Mouse (Mus musculus) cerebellum, adult 11 months (tissue): ENCODE data around the gene Ryk.

Experiments used
- DNase-seq: peaks from one replicate; pipeline ENCODE4 v3.0.0; 2022

The Ryk gene

DNA sequence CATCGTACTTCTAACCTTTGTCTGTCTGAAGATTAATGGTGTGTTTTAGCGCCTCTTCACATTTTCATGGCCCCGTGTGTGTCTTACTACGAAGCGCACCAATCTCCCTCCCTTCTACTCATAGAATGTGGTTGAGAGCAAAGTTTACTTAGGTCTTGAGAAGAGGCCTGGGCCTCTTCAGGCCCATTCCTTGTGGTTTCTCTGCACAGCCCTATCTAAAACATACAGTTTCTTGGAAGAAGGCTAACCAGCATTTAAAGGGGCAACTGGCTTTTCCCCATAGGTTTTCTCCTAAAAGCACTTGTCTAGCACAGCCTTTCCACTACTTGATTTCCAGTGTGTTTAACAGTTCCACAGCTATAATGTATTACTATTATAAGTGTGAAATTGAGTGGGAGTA is 24.7 kb downstream of the Ryk start:
- DNase-seq = no peak

DNA sequence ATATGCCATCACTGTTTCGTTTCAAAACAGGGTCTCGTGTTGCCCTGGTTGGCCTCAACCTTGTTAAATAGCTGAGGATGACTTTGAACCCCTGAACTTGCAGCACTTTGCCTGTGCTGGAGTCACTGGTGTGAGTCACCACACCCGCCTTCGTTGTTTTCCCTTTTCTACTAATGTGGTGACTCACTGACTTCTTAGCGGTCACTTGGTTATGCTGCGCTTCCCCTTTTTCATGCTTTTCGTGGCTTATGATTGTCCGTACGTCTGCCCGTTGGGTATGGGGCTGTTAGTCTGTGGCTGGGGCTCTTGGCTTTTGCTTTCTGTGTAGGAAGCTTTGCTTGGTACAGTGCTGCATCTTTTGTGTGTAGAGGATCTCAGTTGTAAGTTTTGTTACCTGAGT is 25.2 kb downstream of the Ryk start:
- no peak for DNase-seq

DNA sequence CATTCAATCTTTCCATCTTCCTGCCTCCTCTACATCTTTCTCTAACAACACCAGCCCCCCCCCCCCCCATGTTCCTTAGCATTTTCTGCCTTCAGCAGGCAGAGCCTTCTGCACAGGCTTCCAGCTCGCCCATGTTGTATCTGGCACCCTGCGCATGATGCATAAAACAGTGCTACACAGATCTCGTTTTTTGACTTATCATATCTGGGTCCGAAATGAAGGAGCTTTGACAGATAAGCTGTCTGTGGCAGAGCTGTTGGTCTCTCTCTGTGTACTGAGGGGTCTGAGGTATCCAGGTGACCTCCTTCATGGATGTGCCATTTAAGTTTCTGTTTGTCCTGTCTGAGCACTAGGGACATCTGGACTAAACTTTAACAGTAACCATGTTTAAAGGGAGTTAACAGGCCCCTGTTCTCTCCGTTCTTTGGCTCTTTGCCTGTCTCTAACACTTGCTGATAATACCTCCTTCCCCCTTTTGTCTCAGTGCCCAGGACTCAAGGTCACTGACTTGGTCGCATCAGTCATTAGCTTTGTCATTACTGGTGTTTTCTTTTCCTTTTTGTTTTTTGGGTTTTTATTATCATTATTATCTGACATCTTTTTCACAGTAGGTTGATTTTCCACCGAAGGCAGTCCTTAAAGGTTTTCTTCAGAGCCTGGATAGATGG is 26.2 kb downstream of the Ryk start:
- no peak for DNase-seq

DNA sequence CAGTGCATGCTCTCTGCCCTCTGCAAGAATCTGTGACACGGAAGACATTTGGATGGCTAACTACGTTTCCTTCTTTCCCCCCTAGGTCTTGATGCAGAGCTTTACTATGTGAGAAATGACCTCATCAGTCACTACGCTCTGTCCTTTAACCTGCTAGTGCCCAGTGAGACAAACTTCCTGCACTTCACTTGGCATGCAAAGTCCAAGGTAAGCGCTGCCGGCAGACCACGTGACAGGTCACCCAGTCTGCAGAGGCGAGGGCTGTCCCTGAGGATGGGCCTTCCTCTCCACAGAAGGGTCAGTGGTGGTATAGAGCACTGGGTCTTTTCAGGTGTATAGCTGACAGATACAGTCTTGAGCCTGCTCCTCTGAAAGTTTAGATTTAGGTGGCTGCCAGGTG is 27.1 kb downstream of the Ryk start:
- no peak for DNase-seq

DNA sequence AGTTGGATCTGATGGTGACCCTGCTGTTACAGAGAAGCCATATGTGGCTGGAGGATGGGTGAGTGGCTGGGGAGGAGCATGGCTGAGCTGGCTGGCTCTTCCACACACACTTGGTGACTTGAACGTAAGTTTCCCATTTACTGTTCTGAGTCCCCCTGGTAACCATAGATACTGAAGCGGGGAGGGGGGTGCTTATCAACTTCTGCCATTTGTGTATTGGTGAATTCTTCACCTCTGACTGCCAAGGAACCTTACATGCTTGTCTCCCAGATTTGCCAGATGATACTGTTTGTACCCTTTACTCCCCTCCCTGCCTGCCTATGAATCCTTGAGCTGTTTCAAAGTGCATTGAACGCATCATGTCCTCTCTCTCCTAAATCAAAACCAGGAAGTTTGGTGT is 27.5 kb downstream of the Ryk start:
- DNase-seq = no peak

DNA sequence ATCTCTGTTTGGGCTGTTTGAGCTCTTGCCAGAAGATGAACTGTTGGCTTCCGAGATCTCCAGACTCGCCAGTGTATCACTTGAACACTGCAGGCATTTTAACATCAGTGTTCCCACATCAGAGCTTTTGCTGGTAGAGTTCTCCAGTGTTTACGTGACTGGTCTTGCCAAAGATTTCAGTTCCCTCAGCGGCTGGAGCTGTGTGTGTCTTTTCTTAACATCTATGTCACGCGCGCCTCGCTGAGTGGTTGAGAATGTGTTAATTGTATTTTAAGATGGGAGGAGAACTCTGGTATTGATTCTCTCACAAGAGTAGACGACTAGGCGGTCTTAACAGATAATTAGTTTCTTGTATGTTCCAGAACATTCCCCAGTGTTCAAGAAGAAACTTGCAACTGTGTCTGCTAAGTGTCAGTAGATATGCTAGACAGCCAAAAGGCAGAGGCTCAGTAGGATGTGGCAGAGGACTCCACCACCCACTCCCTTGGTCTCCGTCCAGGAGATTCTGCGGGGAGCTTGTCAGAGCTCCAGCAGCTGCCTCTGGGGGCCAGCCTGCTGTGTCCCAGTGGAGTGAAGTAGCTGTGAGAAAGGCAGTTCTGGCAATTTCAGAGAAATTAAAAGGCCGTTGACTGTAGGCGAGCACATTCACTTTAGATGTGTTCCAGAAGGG is 29.3 kb downstream of the Ryk start:
- DNase-seq = no peak

DNA sequence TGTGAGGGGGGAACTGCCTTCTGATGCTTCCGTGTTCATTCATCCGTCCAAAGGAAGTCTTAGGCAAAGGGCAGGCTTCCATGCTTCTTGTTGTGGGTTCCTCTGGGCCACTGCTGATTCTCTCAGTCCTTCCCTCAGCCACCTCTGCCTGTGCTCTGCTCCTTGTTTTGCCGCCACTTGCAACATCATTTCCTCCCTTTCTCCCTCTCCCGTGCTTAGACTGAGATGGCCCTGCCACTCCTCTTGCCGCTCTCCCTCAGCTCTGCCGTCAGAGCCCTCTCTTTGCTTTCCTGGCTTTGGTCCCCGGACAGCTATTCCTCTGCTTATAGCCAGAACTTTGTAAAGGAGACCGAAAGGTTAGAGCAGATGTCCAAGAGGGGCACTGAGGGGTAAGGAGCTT is 30.2 kb downstream of the Ryk start:
- no peak for DNase-seq

DNA sequence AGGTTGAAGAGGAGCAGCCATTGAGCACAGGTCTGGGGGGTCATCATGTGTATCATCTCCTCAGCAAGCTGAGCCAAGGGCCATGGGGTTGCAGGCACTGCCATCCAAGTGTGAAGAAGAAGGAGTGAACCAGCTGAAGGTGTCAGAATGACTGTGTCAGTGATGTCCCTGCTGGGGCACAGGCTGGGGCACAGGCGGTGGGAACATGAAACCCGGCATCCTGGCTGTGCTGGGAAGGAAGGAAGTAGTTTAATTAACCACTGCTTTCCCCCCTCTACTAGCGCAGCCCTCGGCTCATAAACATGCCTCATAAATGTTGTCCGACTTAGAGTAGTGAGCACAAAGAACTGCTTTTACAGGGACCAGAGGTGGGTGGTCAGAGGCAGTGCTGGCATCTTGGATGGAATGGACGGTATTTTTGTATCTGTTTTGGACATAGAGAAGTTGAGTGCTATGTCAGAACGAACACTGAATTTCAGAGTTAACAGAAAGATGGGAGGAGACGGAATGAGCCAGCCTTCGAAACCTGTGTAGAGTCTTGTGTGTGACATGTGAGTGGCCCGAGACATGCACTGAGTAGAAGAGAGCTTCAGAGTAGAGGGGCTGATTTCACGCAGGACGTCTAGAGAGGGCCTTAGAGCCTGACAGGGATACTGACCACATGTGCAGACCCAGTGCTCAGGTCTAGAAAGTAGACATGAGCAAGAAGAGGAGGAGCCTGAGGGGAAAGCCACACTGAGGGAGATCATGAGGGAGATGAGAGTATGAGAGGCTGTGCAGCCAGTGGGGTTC is 31.4 kb downstream of the Ryk start:
- no peak for DNase-seq

DNA sequence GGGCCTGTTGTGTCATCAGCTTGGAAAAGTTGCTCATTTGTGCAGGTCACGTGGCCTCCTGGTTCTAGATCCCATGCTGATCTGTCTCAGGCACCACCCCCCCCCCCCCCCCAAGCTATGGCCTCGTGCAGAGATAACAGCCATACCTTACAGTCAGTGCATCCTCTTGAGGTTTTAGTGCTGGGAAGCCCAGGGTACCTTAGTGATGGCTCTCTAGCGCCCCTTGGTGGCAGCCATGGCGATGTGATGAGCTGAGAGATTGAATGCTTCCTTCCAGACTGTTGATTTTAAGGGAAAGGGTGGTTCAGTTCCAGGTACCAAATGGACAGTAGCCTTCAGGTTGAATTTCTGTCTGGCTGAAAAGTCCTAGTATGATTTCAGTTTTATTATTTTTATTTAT is 32.2 kb downstream of the Ryk start:
- DNase-seq = peak; percentile 73

DNA sequence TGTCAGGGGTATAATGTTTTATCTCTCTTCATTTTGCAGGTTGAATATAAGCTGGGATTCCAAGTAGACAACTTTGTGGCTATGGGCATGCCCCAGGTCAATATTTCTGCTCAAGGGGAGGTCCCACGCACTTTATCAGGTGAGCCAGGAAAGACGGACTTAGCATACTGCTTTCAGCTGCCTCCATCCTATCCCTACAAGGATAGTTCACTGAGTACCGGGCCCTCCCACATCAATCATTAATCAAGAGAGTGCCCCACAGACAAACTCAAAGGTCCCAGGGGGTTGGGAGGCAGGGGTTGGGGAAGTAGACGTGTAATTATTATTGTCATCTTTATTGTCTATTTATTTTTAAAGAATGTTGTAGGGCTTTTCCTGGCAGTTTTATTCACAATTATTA is 32.8 kb downstream of the Ryk start:
- DNase-seq = no peak

DNA sequence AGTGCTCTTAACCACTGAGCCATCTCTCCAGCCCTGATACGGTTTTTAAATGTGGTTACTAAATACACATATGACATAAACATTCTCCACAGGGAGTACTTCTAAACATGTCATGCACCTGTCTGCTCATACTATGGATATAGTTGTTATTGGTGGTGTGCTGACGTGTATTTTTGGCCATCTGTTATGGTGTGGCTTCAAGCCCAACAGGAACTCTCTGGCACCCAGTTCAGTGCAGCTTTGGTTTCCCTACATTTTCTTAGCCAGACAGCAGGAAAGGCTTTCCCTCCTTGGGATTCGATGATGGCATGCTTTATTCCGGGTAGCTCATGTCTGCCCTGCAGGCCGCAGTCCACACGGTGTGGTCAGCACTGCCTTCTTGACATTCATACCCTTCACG is 33.7 kb downstream of the Ryk start:
- DNase-seq = no peak

DNA sequence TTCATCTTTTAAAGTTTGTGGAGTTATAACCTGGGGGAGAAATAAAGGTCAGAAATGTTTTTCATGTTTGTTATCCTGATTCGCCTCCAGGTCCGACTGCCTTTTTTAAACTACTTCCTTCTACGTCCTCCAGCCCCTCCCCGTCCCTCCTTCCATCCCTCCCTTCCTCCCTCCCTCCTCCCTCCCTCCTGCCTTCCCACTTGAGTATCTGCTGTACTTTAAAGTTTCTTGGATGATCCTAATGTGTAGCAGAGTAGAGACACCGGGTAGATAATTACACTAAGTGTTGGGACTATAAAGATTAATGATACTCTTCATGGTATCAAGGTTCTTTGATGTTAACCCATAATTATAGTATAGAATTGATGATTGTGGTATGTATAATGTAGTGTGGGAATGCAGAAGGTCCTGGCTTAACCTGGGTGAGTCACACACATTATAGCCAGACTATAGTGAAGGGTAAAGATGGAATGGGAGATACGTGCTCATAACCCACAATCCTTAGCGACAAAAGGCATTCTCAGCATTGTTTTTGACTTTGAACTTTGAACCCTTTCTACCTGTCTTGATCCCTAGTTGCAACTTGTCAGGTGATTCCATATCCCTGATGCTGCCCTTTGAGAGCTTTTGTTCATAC is 41.5 kb downstream of the Ryk start:
- DNase-seq = no peak

DNA sequence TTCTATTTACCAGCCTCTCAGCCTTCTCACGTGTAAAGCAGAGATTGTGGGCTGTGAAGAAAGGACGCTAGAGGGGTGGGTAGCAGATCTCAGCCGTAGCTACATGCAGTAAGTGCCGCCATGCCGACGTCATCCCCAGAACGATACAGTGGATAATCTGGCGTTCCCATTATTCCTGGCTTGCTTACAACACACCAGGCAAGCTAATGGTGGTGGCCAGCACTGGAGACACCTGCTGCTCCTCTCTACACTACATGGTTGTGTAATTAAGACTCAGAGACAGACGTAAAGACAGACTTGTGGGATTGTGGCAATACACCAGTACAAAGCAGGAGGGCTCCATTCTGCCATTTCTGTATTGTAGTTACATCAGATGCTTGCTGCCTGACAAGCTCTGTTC is 43.2 kb downstream of the Ryk start:
- DNase-seq = no peak

DNA sequence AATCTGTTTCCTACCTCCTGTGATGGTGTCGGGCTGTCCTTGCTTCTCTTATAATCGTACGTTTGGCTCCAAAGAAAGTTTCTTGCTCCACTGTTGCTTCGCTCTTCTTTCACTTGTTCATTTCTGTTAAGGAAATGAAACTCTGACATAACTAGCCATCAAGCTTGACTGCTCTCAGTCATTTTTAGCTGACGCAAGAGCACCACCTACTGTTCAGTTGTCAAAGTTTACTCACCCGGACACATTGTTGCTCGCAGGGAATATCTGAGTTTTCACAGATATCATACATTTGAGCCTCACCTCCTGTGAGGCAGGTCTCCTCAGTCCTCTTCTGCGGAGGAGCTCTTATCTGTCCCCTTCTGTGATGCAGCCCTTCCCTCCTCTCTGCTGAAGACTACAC is 44.8 kb downstream of the Ryk start:
- peak; percentile 37 for DNase-seq

DNA sequence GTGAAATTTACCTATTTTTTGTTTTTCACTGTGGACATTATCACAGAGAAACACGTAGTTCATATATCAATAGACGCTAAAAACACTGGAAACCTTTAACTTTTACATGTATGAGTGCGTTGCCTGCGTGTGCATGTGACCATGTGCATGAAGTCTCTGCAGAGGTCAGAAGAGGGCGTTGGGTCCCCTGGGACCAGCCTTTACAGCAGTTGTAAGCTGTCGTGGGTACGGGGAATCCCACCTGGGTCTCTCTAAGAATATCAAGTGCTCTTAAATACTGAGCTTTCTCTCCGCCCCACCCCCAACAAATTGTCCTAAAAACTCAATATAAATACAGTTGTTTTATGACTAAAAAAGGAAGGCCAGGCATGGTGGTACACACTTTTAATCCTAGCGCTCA is 50.0 kb downstream of the Ryk start:
- no peak for DNase-seq

DNA sequence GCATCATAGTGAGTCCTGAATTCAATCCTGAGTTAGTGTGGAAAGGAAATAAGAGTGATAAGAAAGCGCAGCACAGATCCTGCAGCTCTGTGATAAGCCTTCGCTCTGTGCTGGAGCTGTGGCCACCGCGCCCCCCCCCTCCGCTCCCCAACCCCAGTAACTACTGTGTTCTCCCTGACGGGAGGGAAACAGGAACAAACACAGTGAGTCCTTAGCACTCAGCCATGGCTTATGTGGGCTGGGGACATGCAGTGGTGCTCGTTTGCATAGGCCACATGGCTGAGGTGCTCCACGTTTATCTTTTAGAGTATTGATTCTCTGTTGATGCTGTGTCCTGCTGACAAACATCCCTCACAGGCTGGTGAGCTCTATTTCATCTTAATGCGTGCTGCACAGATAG is 55.4 kb downstream of the Ryk start:
- DNase-seq = no peak

DNA sequence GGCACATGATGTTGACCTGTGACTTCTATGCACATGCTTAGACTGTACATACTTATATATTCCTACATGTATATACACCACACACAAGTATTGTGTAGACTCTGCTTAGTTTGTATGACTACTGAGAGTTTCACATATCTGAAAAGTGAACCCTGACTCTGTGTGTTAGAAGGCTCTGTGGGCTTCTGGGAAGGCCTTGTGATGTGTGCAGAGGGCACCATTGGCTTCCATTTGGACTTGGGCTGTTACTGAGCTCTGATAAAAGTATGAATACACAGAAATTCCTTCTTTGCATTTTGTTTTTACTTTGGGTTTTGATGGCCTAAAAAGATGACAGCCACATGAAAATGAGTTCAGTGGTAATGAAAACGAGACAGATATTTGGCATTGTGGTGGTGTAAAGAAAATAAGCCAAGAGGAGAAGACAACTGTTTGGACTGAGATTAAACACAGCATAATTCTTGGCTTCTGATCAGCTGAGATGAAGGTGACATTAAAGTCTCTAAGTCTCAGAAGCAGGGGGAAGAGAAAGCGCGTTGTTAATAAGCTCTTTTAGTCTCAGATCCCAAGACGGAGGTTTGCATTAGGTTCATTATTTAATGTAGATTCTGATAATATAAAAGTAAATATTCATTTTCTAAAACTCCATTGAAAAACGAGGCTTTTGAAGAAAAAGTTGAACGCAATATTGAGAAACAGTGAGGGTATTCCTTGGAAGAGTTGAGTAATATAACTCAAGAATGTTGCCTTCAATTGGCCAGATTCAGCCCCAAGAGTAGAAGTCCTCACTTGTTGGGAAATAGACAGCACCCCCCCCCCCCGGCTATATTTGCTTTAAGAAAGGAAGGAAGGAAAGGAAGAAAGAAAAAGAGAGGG is 58.0 kb downstream of the Ryk start:
- no peak for DNase-seq

DNA sequence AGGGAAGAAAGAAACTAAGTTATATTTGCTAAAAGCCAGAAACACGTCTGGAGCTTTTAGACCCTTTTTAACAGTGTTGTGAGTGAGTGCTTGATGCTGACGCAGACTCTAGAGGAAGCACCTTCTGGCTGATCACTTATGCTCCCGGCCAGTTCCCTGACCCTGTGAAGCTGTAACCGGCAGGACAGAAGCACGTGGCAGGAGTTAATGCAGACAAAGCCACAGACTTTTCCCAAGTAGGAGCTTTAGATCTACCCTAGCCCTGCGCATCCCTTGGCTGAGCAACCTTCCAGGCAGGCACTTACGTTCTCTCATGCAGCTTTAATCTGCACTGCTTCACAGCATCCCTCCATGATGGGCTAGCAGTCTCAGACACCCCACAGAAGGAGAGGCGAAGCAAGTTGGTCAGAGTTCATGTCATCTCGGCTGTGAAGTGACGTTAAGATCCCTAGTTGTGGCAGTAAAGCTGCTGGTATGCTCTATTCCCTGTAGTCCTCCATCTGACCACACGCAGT is 58.7 kb downstream of the Ryk start:
- DNase-seq = no peak

DNA sequence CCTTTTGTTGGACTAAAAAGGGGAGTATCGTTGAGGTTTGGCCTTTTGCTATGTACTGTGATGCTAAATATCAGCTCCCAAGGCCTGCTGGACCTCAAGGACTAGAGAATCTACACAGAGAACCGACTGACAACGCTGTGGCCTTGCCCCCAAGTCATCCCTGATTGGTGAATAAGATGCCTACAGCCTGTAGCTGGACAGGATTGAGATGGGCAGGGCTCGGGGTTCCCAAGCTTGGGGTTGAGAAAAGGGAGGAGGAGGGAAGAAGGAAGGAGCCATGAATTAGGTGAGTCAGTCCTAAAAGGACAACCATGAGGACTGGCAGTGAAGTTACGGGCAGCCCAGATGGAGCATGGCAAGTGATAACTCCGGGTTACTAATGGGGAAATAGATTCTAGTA is 65.2 kb downstream of the Ryk start:
- DNase-seq = no peak

DNA sequence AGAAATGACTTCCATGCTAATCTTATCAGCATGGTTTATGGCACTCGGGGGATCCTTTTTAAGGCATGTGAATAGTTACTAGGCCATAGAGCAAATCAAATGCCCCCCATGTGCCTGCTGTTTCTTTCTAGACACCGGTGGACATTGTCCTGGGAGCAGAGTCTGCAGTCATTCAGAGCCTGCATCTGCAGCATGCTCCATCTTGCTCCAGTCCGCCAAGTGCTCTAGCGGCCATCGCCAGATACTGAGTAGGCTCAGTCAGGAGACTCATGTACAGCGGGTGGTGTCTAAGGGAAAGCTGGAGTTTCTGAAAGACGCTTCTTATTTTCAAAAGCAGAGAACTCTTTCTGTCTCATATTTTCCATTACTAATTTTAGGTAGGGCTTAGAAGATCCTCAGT is 67.6 kb downstream of the Ryk start:
- no peak for DNase-seq

DNA sequence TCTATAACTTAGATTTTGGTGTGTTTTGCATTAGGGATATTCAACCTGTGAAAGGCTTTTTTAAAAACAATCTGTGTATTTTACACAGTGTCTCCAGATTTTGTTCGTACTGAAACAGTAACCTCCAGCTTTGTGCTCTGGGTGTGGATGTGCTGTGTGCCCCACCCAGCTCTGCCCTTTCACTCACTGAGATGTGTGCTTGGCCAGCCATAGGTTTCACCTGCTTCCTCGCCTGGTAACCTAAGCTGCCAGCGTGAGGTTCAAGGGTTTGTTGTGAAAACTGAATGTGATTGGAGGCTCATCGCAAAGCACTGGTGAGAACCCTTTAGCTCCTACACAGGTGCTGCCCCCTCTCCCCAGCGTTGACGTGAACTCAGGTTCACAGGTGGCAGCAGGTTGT is 70.2 kb downstream of the Ryk start:
- DNase-seq = no peak

DNA sequence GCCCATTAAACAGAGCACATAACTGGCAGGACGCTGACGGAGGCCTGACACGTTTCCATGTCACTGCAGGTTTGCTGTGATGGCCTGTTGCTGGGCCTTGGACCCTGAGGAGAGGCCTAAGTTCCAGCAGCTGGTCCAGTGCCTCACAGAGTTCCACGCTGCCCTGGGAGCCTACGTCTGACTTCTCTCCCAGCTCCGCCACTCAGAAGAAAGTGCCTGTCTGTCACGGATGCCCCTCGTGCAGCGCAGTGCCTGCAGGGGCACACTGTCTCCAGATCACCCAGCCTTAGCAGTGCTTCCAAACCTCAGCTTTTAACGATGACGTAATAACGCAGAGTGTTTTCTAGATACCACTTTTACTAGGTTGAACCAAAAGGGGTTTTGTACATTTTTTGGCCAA is 72.1 kb downstream of the Ryk start:
- no peak for DNase-seq
